Comparison of ENCODE assay signal across 13 mouse cellular contexts in the genomic region with DNA sequence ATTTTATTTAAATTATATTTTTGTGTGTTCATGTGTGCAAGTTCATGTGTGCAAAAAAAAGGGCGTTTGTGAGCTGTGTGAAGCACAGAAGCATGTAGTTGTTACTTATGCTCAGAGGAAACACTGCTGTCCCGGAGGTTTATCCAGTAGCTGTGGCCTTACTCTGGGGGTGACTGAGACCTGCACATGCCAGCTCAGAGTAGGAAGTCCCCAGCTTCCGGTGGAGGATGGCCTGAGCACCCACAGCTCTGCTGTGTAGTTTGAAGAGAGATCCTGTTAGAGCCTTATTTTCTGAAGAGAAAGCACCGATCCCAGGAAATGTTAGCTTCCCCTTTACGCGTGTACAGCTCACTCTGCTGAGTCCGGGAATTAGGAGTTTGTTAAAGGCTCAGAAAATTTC. TPM values are rescaled to one million over a fixed set of nuclear protein-coding genes. Genes with fewer than 3 reads are reported as not detected.
DNase-seq lines count a peak whose midpoint lies in the region; ATAC-seq and TF ChIP-seq lines count a peak whose summit lies in the region.
"Had no signal": no experiment of that assay in that cellular context is flagged by ENCODE, and none has a peak within 500 bp of the region (broad histone marks: within the 10 kb centered on the region; RNA-seq: fewer than 3 reads in every experiment).

No protein-coding gene starts in this region.

- intact Hi-C loops in heart, postnatal 14 days (cut with DNase I), result no loop called here

- DNase-seq in heart, postnatal 14 days, result no peak
- peak; percentile 4 for DNase-seq in thymus, adult 2 months
- DNase-seq in thymus, postnatal 10 days (ENCODE audit: low spot score in 2 of 2), result no peak
- peak; percentile 75 for DNase-seq in induced T-regulatory cell, adult 2 months (ENCODE audit: low read depth)
- DNase-seq in layer of hippocampus, postnatal 36 days, result no peak
- DNase-seq: adrenal gland, postnatal 25 days; cerebellum, adult 8-10 months; kidney, adult 8-10 months; right cerebral cortex, postnatal 4 days had no signal

- TF ChIP-seq POLR2A in thymus, adult 2 months (IDR thresholded peaks at IDR 0.05; ENCODE audit: control insufficient read depth, extremely low read depth, insufficient read depth, low read length, poor library complexity), result no peak

- no peaks in the 10 kb centered on the region for H3K27me3 ChIP-seq in heart, embryonic 15.5 days
- H3K27me3 ChIP-seq in thymus, adult 2 months (ENCODE audit: control insufficient read depth, insufficient read depth, low read length), result no peaks in the 10 kb centered on the region
- H3K27me3 ChIP-seq in kidney, embryonic 15.5 days, result no peaks in the 10 kb centered on the region
- H3K27me3 ChIP-seq: forebrain, embryonic 12.5 days; hindbrain, embryonic 12.5 days had no signal

- no peak overlapping the region for H3K4me2 ChIP-seq in heart, embryonic 15.5 days
- H3K4me2 ChIP-seq in kidney, embryonic 15.5 days, result no peak overlapping the region
- H3K4me2 ChIP-seq: forebrain, embryonic 12.5 days; hindbrain, embryonic 12.5 days had no signal

- H3K4me3 ChIP-seq in heart, embryonic 15.5 days, result no peak overlapping the region
- no peak overlapping the region for H3K4me3 ChIP-seq in thymus, adult 2 months (ENCODE audit: control insufficient read depth, insufficient read depth, low read length)
- H3K4me3 ChIP-seq in kidney, embryonic 15.5 days (replicated peaks), result no peak overlapping the region
- H3K4me3 ChIP-seq: forebrain, embryonic 12.5 days; hindbrain, embryonic 12.5 days had no signal

- H3K9me3 ChIP-seq in heart, embryonic 15.5 days (replicated peaks), result no peaks in the 10 kb centered on the region
- H3K9me3 ChIP-seq in kidney, embryonic 15.5 days (replicated peaks), result no peaks in the 10 kb centered on the region; the same call in 1 of the 2 replicates
- H3K9me3 ChIP-seq: forebrain, embryonic 12.5 days; hindbrain, embryonic 12.5 days had no signal

- peak overlapping the region; percentile 0; the same call in 1 of the 2 replicates for H3K27ac ChIP-seq in heart, embryonic 15.5 days
- no peak overlapping the region for H3K27ac ChIP-seq in thymus, adult 2 months (ENCODE audit: control insufficient read depth, insufficient read depth, low read length)
- no peak overlapping the region for H3K27ac ChIP-seq in kidney, embryonic 15.5 days
- H3K27ac ChIP-seq: forebrain, embryonic 12.5 days; hindbrain, embryonic 12.5 days had no signal

- no peak overlapping the region for H3K9ac ChIP-seq in heart, embryonic 15.5 days
- no peak overlapping the region for H3K9ac ChIP-seq in kidney, embryonic 15.5 days
- H3K9ac ChIP-seq: forebrain, embryonic 12.5 days; hindbrain, embryonic 12.5 days had no signal

- H3K36me3 ChIP-seq in heart, embryonic 15.5 days, result peaks cover 7% of the 10 kb centered on the region; the same call in 1 of the 2 replicates
- no peaks in the 10 kb centered on the region for H3K36me3 ChIP-seq in thymus, adult 2 months (ENCODE audit: control insufficient read depth, insufficient read depth, low read length)
- H3K36me3 ChIP-seq in kidney, embryonic 15.5 days, result peaks cover 12% of the 10 kb centered on the region
- H3K36me3 ChIP-seq: hindbrain, embryonic 12.5 days had no signal

- H3K4me1 ChIP-seq in heart, embryonic 15.5 days (replicated peaks), result peaks cover 34% of the 10 kb centered on the region
- H3K4me1 ChIP-seq in thymus, adult 2 months (replicated peaks; ENCODE audit: control insufficient read depth, insufficient read depth, low read length), result no peaks in the 10 kb centered on the region
- peaks cover 44% of the 10 kb centered on the region for H3K4me1 ChIP-seq in kidney, embryonic 15.5 days

- WGBS in heart, embryonic 15.5 days, result 69% methylated on average over 7 of the region's 7 CpGs
- WGBS in thymus, adult 2 months, result 20% methylated on average over 7 of the region's 7 CpGs
- 66% methylated on average over 7 of the region's 7 CpGs for WGBS in kidney, embryonic 15.5 days

- no peak for TF ChIP-seq CTCF in thymus, adult 2 months (IDR thresholded peaks at IDR 0.05; ENCODE audit: borderline replicate concordance, control insufficient read depth, extremely low read depth, insufficient read depth, low read length, poor library complexity)

- no peak for ATAC-seq in heart, embryonic 15.5 days (replicated peaks; ENCODE audit: insufficient number of reproducible peaks, insufficient read depth, low FRiP score, low read depth)
- ATAC-seq in kidney, embryonic 15.5 days (replicated peaks; ENCODE audit: low FRiP score), result no peak

RNA-seq across cellular contexts. Expression of a gene that starts 20.1 kb away (rescaled TPM):
- 84.4 and 116 TPM in 2 replicates for polyA plus RNA-seq in heart, embryonic 15.5 days (2015; fragmentation: Nextera tagmentation; extraction: Ambion mirVana)
- 10 to 100 TPM; 89.0 to 89.7 TPM for total RNA-seq in heart, postnatal 14 days (2021)
- 4.2 and 4.7 TPM in 2 replicates for polyA plus RNA-seq in thymus, adult 2 months (2012; rRNA removed)
- total RNA-seq in layer of hippocampus, postnatal 36 days (2021), result 1 to 10 TPM; 4.1 to 5.2 TPM
- polyA plus RNA-seq in kidney, embryonic 15.5 days (2015; fragmentation: Nextera tagmentation; extraction: Ambion mirVana), result 104 and 128 TPM in 2 replicates

RNA-seq across cellular contexts. Expression of a gene that starts 52.5 kb away (rescaled TPM):
- 141 and 162 TPM in 2 replicates for polyA plus RNA-seq in heart, embryonic 15.5 days (2015; fragmentation: Nextera tagmentation; extraction: Ambion mirVana)
- 10 to 100 TPM; 63.5 to 69.3 TPM for total RNA-seq in heart, postnatal 14 days (2021)
- polyA plus RNA-seq in thymus, adult 2 months (2012; rRNA removed), result 27.0 and 27.8 TPM in 2 replicates
- total RNA-seq in layer of hippocampus, postnatal 36 days (2021), result 10 to 100 TPM; 54.6 to 55.1 TPM
- polyA plus RNA-seq in kidney, embryonic 15.5 days (2015; fragmentation: Nextera tagmentation; extraction: Ambion mirVana), result 211 and 221 TPM in 2 replicates

Comparison
In these comparisons a context has a peak if more than half of its experiments do, and no peak if none do; other contexts are left out.
1. DNase-seq: peak in thymus, adult 2 months (single experiment) and induced T-regulatory cell, adult 2 months (single experiment); none in heart, postnatal 14 days (0 of 2), thymus, postnatal 10 days (0 of 2) and layer of hippocampus, postnatal 36 days (0 of 2).
2. RNA of a gene that starts 20.1 kb away (polyA plus RNA-seq): 104 to 128 TPM in kidney, embryonic 15.5 days and 84.4 to 116 TPM in heart, embryonic 15.5 days; 4.2 to 4.7 TPM in thymus, adult 2 months; every median in the first group is over 10 times any median in the second.